Mouse (Mus musculus): ENCODE measurements around the gene Tspo. TPM values are rescaled to one million over a fixed set of nuclear protein-coding genes. Genes with fewer than 3 reads are reported as not detected.

Tspo gene
- polyA plus RNA-seq, 1 experiment from 2014 or later, result 105 TPM

DNA sequence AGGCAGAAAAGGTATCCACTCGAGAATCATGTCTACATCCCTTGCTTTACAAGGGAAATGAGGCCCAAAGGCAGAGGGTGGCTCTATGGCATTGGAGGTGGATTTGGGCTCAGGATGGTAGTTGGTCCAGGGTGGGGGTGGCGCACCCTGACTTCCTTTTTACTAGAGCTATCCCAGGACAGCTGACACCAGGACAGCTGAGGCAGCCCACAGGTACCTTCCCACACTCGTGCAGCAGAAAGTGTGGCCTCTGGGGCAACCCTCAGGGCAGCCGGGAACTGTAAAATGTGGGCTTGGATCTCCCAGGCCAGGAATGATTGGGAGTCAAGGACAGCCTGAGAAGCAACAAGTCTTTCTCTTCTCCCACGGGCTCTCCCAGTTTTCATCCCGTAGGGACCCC is 28.4 kb downstream of the Tspo start:
- Histone ChIP-seq H3K4me2 (no peak overlapping the region), H3K4me1 (peaks cover 17% of the 10 kb centered on the region), H3K27ac (no peak overlapping the region), H3K9ac (no peak overlapping the region), H3K27me3 (no peaks in the 10 kb centered on the region), H3K36me3 (peaks cover 15% of the 10 kb centered on the region), H3K9me3 (no peaks in the 10 kb centered on the region), H3K4me3 (no peak overlapping the region)
- WGBS, result 80% methylated on average over 6 of the region's 6 CpGs
- no peak for ATAC-seq (ENCODE audit: borderline replicate concordance, extremely low read depth, low FRiP score, low TSS enrichment)

GRCm38 (mm10) chr15:83592260-83593188 is 29.1 kb downstream of the Tspo start:
- H3K4me3 ChIP-seq, result no peak overlapping the region
- H3K27me3 ChIP-seq, result no peaks in the 10 kb centered on the region
- no peak overlapping the region for H3K27ac ChIP-seq
- 62% methylated on average over 8 of the region's 8 CpGs for WGBS
- no peaks in the 10 kb centered on the region for H3K9me3 ChIP-seq
- no peak overlapping the region for H3K9ac ChIP-seq
- peak overlapping the region; percentile 89; the same call in 1 of the 2 replicates for H3K4me2 ChIP-seq
- H3K4me1 ChIP-seq, result peaks cover 17% of the 10 kb centered on the region
- peaks cover 8% of the 10 kb centered on the region for H3K36me3 ChIP-seq
- ATAC-seq (ENCODE audit: borderline replicate concordance, extremely low read depth, low FRiP score, low TSS enrichment), result no peak

- peak overlapping the region; percentile 83 for H3K4me3 ChIP-seq
- no peak overlapping the region for H3K27ac ChIP-seq
- H3K36me3 ChIP-seq, result peaks cover 4% of the 10 kb centered on the region
- no peak overlapping the region for H3K9ac ChIP-seq
- no peaks in the 10 kb centered on the region for H3K27me3 ChIP-seq
- H3K4me1 ChIP-seq, result peaks cover 17% of the 10 kb centered on the region
- H3K4me2 ChIP-seq, result peak overlapping the region; percentile 89; the same call in 1 of the 2 replicates
- no peak for ATAC-seq (ENCODE audit: borderline replicate concordance, extremely low read depth, low FRiP score, low TSS enrichment)
- no peaks in the 10 kb centered on the region for H3K9me3 ChIP-seq
Measured at GRCm38 (mm10) chr15:83593189-83593585, 29.8 kb downstream of the Tspo start.

DNA sequence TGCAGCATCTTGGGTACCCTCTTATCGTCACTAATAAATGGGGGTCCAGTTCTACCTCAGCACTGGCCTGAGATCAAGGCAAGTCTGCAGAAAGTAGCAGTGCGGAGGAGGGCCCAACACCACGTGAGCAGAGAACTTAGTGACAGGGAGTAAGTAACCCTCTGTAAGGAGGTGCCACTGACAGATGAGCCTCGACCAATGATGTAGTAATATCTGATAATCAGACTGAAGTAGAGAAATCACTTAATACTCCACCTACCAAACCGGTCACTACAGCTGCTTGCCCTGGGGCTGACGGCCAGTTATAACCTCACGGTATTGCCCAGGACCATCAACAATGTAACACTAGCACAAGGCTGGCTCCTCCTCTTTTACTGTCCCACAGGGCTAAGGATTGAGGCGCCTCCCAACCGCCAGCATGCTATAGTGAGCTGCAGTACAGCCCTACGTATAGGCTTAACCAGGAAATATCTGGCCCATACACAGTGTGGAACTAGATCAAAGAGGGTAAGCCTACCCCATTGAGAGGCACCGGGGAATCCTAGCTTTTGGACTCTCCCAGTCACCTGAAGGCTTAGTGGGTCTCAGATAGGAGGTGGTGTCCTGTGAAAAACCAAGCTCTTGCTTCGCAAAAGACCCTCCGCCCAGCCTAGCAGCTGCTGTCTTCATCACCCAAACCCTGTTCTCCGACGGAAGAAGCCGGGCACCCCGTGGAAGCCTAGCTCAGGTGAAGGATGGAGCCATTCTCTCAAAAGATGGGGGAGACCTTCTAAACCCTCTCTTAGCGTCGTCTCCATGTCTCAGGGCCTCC is 30.5 kb downstream of the Tspo start:
- H3K27ac ChIP-seq, result no peak overlapping the region
- no peaks in the 10 kb centered on the region for H3K36me3 ChIP-seq
- peaks cover 17% of the 10 kb centered on the region for H3K4me1 ChIP-seq
- 8% methylated on average over 19 of the region's 19 CpGs for WGBS
- H3K9me3 ChIP-seq, result no peaks in the 10 kb centered on the region
- peak overlapping the region; percentile 89 for H3K4me2 ChIP-seq
- ATAC-seq (ENCODE audit: borderline replicate concordance, extremely low read depth, low FRiP score, low TSS enrichment), result peak; percentile 33; the same call in 1 of the 2 replicates
- peak overlapping the region; percentile 73 for H3K9ac ChIP-seq
- no peaks in the 10 kb centered on the region for H3K27me3 ChIP-seq
- peak overlapping the region; percentile 83 for H3K4me3 ChIP-seq

DNA sequence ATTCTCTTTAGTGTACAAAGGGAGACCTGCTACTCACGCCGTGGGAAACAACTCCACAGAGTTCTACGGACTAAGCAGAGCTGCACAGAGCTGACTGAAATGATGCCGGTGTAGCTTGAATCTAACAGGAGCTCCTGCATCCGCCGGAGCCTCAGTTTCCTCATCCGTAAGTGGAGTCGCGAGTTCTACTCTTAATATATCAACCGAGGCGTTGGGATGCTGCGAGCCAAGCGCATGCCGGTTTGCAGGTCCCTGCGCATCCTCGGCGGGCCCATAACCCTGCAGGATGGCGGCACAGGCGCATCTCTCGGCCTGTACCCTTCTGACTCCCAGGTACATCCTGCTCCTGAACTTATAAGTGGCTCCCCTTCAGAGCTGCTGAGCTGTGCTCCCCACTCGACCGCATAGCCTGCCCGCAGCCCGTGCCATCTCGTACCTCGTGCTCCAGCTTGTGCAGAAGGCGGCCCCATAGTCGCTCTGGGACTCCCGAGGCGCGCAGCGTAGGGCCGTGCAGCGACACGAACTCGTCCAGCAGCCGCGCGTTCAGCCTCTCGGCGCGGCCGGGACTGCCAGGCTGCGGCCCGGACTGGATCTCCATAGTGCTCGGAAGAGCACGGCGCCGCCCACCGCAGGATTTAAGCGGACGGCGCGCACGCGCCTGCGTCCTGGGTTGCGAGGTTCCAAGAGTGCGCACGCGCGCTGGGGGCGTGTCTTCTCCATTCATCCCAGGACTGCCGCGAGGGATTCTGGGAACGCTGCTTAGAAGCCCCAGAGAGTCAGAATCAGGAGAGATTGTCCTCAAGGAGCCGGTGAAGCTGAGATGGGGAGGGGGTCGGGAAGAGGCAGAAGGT is 31.3 kb downstream of the Tspo start, which contains the start of gene Ttll12:
Gene Ttll12 (minus strand): TSS at position 645 of the 851 bp plus-strand sequence.
- H3K4me3 ChIP-seq, result peak within 1 kb of the TSS; percentile 83
- H3K9ac ChIP-seq, result peak within 1 kb of the TSS; percentile 73
- H3K27ac ChIP-seq, result peak within 1 kb of the TSS; percentile 54; the same call in 1 of the 2 replicates
- peak within 1 kb of the TSS; percentile 89 for H3K4me2 ChIP-seq
- no peaks in the 10 kb centered on the region for H3K36me3 ChIP-seq
- H3K9me3 ChIP-seq, result no peaks in the 10 kb centered on the region
- ATAC-seq (ENCODE audit: borderline replicate concordance, extremely low read depth, low FRiP score, low TSS enrichment), result peak; percentile 93
- peaks cover 17% of the 10 kb centered on the region for H3K4me1 ChIP-seq
- WGBS, result under 1% methylated on average over 68 of the region's 68 CpGs
- no peaks in the 10 kb centered on the region for H3K27me3 ChIP-seq

GRCm38 (mm10) chr15:83595364-83595711 is 31.9 kb downstream of the Tspo start:
- Histone ChIP-seq H3K4me1 (peaks cover 17% of the 10 kb centered on the region), H3K27me3 (no peaks in the 10 kb centered on the region), H3K4me2 (peak overlapping the region; percentile 89), H3K4me3 (peak overlapping the region; percentile 83), H3K9ac (peak overlapping the region; percentile 73), H3K27ac (no peak overlapping the region), H3K36me3 (no peaks in the 10 kb centered on the region), H3K9me3 (no peaks in the 10 kb centered on the region)
- no peak for ATAC-seq (ENCODE audit: borderline replicate concordance, extremely low read depth, low FRiP score, low TSS enrichment)
- WGBS, result 30% methylated on average over 7 of the region's 7 CpGs

GRCm38 (mm10) chr15:83596833-83597232 is 33.4 kb downstream of the Tspo start:
- no peak overlapping the region for H3K4me3 ChIP-seq
- peaks cover 17% of the 10 kb centered on the region for H3K4me1 ChIP-seq
- no peak overlapping the region for H3K4me2 ChIP-seq
- WGBS, result 84% methylated on average over 4 of the region's 4 CpGs
- H3K36me3 ChIP-seq, result no peaks in the 10 kb centered on the region
- no peak overlapping the region for H3K27ac ChIP-seq
- no peaks in the 10 kb centered on the region for H3K9me3 ChIP-seq
- no peak for ATAC-seq (ENCODE audit: borderline replicate concordance, extremely low read depth, low FRiP score, low TSS enrichment)
- H3K9ac ChIP-seq, result no peak overlapping the region
- H3K27me3 ChIP-seq, result no peaks in the 10 kb centered on the region

DNA sequence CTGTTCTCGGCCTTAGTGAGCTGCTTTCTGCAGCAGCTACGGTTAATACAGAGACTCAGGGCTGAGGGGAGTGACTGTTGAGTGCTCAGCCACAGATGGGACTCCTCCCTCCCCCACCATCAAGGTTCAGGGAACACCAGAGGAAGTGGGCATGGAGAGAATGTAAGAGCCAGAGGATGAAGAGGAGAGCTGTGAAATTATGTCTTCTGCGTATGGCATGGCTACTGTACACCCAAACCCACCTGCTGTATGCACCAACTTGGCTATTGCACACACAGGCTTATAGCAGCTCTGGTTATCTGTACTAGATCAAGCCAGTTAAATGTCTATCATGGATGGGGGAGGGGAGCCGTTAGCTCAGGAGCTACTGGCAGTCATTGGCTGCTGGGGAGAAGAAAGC is 37.8 kb downstream of the Tspo start:
- 72% methylated on average over 4 of the region's 4 CpGs for WGBS
- H3K27me3 ChIP-seq, result no peaks in the 10 kb centered on the region
- H3K36me3 ChIP-seq, result no peaks in the 10 kb centered on the region
- no peak overlapping the region for H3K4me3 ChIP-seq
- H3K4me2 ChIP-seq, result no peak overlapping the region
- H3K4me1 ChIP-seq, result 0 out of 2 replicates have a peak, but pooled peaks cover 6% of the 10 kb centered on the region
- no peaks in the 10 kb centered on the region for H3K9me3 ChIP-seq
- ATAC-seq (ENCODE audit: borderline replicate concordance, extremely low read depth, low FRiP score, low TSS enrichment), result no peak
- no peak overlapping the region for H3K9ac ChIP-seq
- H3K27ac ChIP-seq, result no peak overlapping the region

- Histone ChIP-seq H3K36me3 (no peaks in the 10 kb centered on the region), H3K4me2 (no peak overlapping the region), H3K27ac (peak overlapping the region; percentile 64; the same call in 1 of the 2 replicates), H3K4me1 (0 out of 2 replicates have a peak, but pooled peaks cover 6% of the 10 kb centered on the region), H3K9ac (no peak overlapping the region), H3K4me3 (no peak overlapping the region), H3K27me3 (no peaks in the 10 kb centered on the region), H3K9me3 (no peaks in the 10 kb centered on the region)
- WGBS, result 40% methylated on average over 12 of the region's 13 CpGs
- ATAC-seq (ENCODE audit: borderline replicate concordance, extremely low read depth, low FRiP score, low TSS enrichment), result peak; percentile 46
Measured at GRCm38 (mm10) chr15:83602372-83603045, 39.1 kb downstream of the Tspo start.

DNA sequence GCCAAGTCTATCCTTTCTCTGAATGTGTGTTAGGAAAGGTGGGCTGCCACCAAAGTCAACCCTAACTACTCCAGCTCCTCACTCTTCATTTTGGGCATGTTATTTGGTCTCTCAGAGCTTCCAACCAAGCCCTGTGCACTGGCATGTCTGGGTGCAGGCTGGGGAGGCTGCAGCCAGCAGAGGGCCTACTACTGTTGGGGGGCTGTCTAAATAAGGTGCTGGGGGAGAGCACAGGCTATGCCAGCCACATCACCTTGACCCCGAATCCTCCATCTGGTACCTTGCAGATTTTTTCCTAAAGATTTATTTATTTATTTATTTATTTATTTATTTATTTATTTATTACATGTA is 39.6 kb downstream of the Tspo start:
- 86% methylated on average over 1 of the region's 1 CpGs for WGBS
- H3K27me3 ChIP-seq, result no peaks in the 10 kb centered on the region
- H3K9me3 ChIP-seq, result no peaks in the 10 kb centered on the region
- no peak for ATAC-seq (ENCODE audit: borderline replicate concordance, extremely low read depth, low FRiP score, low TSS enrichment)
- H3K36me3 ChIP-seq, result no peaks in the 10 kb centered on the region
- no peak overlapping the region for H3K4me3 ChIP-seq
- no peak overlapping the region for H3K4me2 ChIP-seq
- peak overlapping the region; percentile 64; the same call in 1 of the 2 replicates for H3K27ac ChIP-seq
- H3K9ac ChIP-seq, result no peak overlapping the region
- 0 out of 2 replicates have a peak, but pooled peaks cover 6% of the 10 kb centered on the region for H3K4me1 ChIP-seq

DNA sequence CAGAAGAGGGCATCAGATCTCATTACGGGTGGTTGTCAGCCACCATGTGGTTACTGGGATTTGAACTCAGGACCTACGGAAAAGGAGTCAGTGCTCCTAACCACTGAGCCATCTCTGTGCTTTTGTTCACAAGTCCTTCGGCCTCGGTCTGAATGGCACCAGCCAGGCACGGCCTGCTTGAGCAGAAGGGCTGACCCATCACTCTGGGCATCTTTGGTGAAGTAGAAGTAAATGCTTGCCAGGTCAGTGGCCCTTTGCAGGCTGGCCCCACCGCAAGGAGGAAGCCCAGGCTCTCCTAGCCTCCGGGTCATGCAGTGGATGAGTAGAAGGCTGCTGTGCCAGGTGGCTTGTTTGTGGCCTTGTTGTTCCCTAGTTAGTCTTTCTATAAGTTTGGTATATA is 40.0 kb downstream of the Tspo start:
- Histone ChIP-seq H3K4me3 (no peak overlapping the region), H3K27me3 (no peaks in the 10 kb centered on the region), H3K27ac (no peak overlapping the region), H3K9ac (no peak overlapping the region), H3K4me2 (no peak overlapping the region), H3K4me1 (0 out of 2 replicates have a peak, but pooled peaks cover 6% of the 10 kb centered on the region), H3K9me3 (no peaks in the 10 kb centered on the region), H3K36me3 (no peaks in the 10 kb centered on the region)
- no peak for ATAC-seq (ENCODE audit: borderline replicate concordance, extremely low read depth, low FRiP score, low TSS enrichment)
- 93% methylated on average over 7 of the region's 7 CpGs for WGBS

All from lung, embryonic 15.5 days (tissue).